Mouse (Mus musculus): ENCODE data around the gene Eme2. TPM values are rescaled to one million over a fixed set of nuclear protein-coding genes. Genes with fewer than 3 reads are reported as not detected.

Gene Eme2
- polyA plus RNA-seq, 1 experiment from 2014 or later: 36.3 TPM

DNA sequence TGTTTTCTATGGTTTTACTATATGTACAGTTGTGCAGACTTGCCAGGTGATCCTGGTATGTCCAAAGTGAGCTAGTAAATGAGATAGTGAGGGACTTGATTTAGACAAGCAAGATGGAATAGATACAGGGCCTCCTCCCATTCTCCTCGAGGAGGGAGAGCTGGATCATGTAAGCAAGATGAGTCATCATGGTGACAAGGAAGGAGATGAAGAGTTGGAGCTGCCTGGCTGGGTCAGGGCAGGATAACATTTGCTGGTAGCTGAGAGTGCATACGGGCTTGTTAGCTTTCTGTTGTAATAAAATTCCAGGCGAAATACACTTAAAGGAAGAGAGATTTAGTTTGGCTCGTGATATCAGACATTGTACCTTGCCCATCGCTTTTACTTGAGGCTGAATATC, 54.5 kb downstream of the Eme2 start:
- no peaks in the 10 kb centered on the region for H3K4me1 ChIP-seq (replicated peaks)
- WGBS: 70% methylated on average over 5 of the region's 5 CpGs
- no peak for DNase-seq (ENCODE audit: low spot score)
- H3K4me3 ChIP-seq: no peak overlapping the region
- no peaks in the 10 kb centered on the region for H3K36me3 ChIP-seq
- H3K9me3 ChIP-seq: no peaks in the 10 kb centered on the region
- H3K27ac ChIP-seq: no peak overlapping the region
- H3K27me3 ChIP-seq (ENCODE audit: insufficient read depth, poor library complexity, severe bottlenecking): peaks cover 7% of the 10 kb centered on the region; the same call in 1 of the 2 replicates

DNA sequence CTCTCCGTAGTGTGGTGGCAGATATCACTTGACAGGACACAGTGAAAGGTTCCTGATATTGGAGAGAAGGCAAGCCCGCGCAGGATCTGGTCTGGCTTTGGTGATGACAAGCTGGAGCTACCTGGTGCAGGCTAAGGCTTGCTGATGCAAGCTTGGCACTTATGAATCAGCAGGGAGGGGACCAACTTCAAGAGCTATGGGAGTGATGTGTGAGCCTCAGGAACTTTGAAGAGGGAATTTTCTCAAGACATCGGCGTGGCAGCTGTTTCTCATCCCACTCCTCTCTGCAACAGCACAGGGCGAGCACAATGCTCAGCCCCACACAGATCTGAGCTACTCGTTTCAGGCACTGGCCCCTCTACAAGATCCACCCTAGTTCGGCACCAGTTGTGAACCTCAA, 55.0 kb downstream of the Eme2 start, which contains the start of gene Hagh:
Gene Hagh (plus strand): TSS at position 302 of the 400 bp plus-strand sequence.
- no peak within 1 kb of the TSS for H3K4me3 ChIP-seq
- peaks cover 7% of the 10 kb centered on the region; the same call in 1 of the 2 replicates for H3K27me3 ChIP-seq (ENCODE audit: insufficient read depth, poor library complexity, severe bottlenecking)
- no peaks in the 10 kb centered on the region for H3K36me3 ChIP-seq
- no peaks in the 10 kb centered on the region for H3K4me1 ChIP-seq (replicated peaks)
- H3K9me3 ChIP-seq: no peaks in the 10 kb centered on the region
- 71% methylated on average over 8 of the region's 8 CpGs for WGBS
- DNase-seq (ENCODE audit: low spot score): no peak
- H3K27ac ChIP-seq: no peak within 1 kb of the TSS

Other genes with a start within 250 kb of the Eme2 start
- gene Slc9a3r2, start 244.8 kb downstream of the Eme2 start, polyA plus RNA-seq (2016; fragmentation: Nextera tagmentation; extraction: Ambion mirVana): 34.2 and 39.2 TPM in 2 replicates
- not detected in 2 replicates for gene Npw, start 236.6 kb downstream of the Eme2 start, polyA plus RNA-seq (2016; fragmentation: Nextera tagmentation; extraction: Ambion mirVana)
- 26.2 and 28.6 TPM in 2 replicates for gene Zfp598, start 225.4 kb downstream of the Eme2 start, polyA plus RNA-seq (2016; fragmentation: Nextera tagmentation; extraction: Ambion mirVana)
- 9.2 and 15.1 TPM in 2 replicates for gene Syngr3, start 205.1 kb downstream of the Eme2 start, polyA plus RNA-seq (2016; fragmentation: Nextera tagmentation; extraction: Ambion mirVana)
- 49.7 and 50.9 TPM in 2 replicates for gene Gfer, start 198.9 kb downstream of the Eme2 start, polyA plus RNA-seq (2016; fragmentation: Nextera tagmentation; extraction: Ambion mirVana)
- gene Noxo1, start 198.9 kb downstream of the Eme2 start, polyA plus RNA-seq (2016; fragmentation: Nextera tagmentation; extraction: Ambion mirVana): 1.5 and 1.8 TPM in 2 replicates
- 133 and 140 TPM in 2 replicates for gene Tbl3, start 187.4 kb downstream of the Eme2 start, polyA plus RNA-seq (2016; fragmentation: Nextera tagmentation; extraction: Ambion mirVana)
- gene Rnf151, start 177.0 kb downstream of the Eme2 start, polyA plus RNA-seq (2016; fragmentation: Nextera tagmentation; extraction: Ambion mirVana): 0.22 TPM in 2 replicates
- 1,403 and 1,781 TPM in 2 replicates for gene Rps2, start 177.0 kb downstream of the Eme2 start, polyA plus RNA-seq (2016; fragmentation: Nextera tagmentation; extraction: Ambion mirVana)
- 212 and 240 TPM in 2 replicates for gene Ndufb10, start 170.6 kb downstream of the Eme2 start, polyA plus RNA-seq (2016; fragmentation: Nextera tagmentation; extraction: Ambion mirVana)
- gene Rpl3l, start 167.3 kb downstream of the Eme2 start, polyA plus RNA-seq (2016; fragmentation: Nextera tagmentation; extraction: Ambion mirVana): not detected in 2 replicates
- 21.4 and 23.4 TPM in 2 replicates for gene Msrb1, start 158.4 kb downstream of the Eme2 start, polyA plus RNA-seq (2016; fragmentation: Nextera tagmentation; extraction: Ambion mirVana)
- 1.5 and 2.0 TPM in 2 replicates for gene Hs3st6, start 142.1 kb downstream of the Eme2 start, polyA plus RNA-seq (2016; fragmentation: Nextera tagmentation; extraction: Ambion mirVana)
- 0.10 TPM in 1 of 2 replicates, not detected in the other for gene Meiob, start 90.8 kb downstream of the Eme2 start, polyA plus RNA-seq (2016; fragmentation: Nextera tagmentation; extraction: Ambion mirVana)
- gene Hagh, start 54.9 kb downstream of the Eme2 start, polyA plus RNA-seq (2016; fragmentation: Nextera tagmentation; extraction: Ambion mirVana): 30.7 and 34.3 TPM in 2 replicates
- gene Fahd1, start 44.7 kb downstream of the Eme2 start, polyA plus RNA-seq (2016; fragmentation: Nextera tagmentation; extraction: Ambion mirVana): 18.4 and 20.7 TPM in 2 replicates
- 0.58 and 0.65 TPM in 2 replicates for gene Igfals, start 29.1 kb downstream of the Eme2 start, polyA plus RNA-seq (2016; fragmentation: Nextera tagmentation; extraction: Ambion mirVana)
- gene Nubp2, start 8.7 kb downstream of the Eme2 start, polyA plus RNA-seq (2016; fragmentation: Nextera tagmentation; extraction: Ambion mirVana): 90.0 and 95.5 TPM in 2 replicates
- 48.9 and 53.4 TPM in 2 replicates for gene Spsb3, start 8.4 kb downstream of the Eme2 start, polyA plus RNA-seq (2016; fragmentation: Nextera tagmentation; extraction: Ambion mirVana)
- gene Mrps34, start within 50 bp of the Eme2 start, polyA plus RNA-seq (2016; fragmentation: Nextera tagmentation; extraction: Ambion mirVana): 96.7 and 102 TPM in 2 replicates
- gene Nme3, start 1.4 kb upstream of the Eme2 start, polyA plus RNA-seq (2016; fragmentation: Nextera tagmentation; extraction: Ambion mirVana): 44.7 and 46.5 TPM in 2 replicates
- gene Mapk8ip3, start 41.9 kb upstream of the Eme2 start, polyA plus RNA-seq (2016; fragmentation: Nextera tagmentation; extraction: Ambion mirVana): 51.4 and 61.7 TPM in 2 replicates
- gene Jpt2, start 65.6 kb upstream of the Eme2 start, polyA plus RNA-seq (2016; fragmentation: Nextera tagmentation; extraction: Ambion mirVana): 358 and 426 TPM in 2 replicates
- gene Cramp1l, start 120.7 kb upstream of the Eme2 start, polyA plus RNA-seq (2016; fragmentation: Nextera tagmentation; extraction: Ambion mirVana): 7.9 and 9.1 TPM in 2 replicates
- gene Ift140, start 121.0 kb upstream of the Eme2 start, polyA plus RNA-seq (2016; fragmentation: Nextera tagmentation; extraction: Ambion mirVana): 25.1 and 31.7 TPM in 2 replicates
- gene Tmem204, start 188.5 kb upstream of the Eme2 start, polyA plus RNA-seq (2016; fragmentation: Nextera tagmentation; extraction: Ambion mirVana): 13.0 and 13.7 TPM in 2 replicates
- 49.9 and 52.3 TPM in 2 replicates for gene Telo2, start 220.9 kb upstream of the Eme2 start, polyA plus RNA-seq (2016; fragmentation: Nextera tagmentation; extraction: Ambion mirVana)
- not detected in 2 replicates for gene Ptx4, start 225.7 kb upstream of the Eme2 start, polyA plus RNA-seq (2016; fragmentation: Nextera tagmentation; extraction: Ambion mirVana)
- 23.5 and 24.7 TPM in 2 replicates for gene Clcn7, start 238.3 kb upstream of the Eme2 start, polyA plus RNA-seq (2016; fragmentation: Nextera tagmentation; extraction: Ambion mirVana)